8 mouse cellular contexts compared by ENCODE assay signal in genomic region chr12:105685001-105685691, GRCm38 (mm10). TPM values are rescaled to one million over a fixed set of nuclear protein-coding genes. Genes with fewer than 3 reads are reported as not detected.
A peak's percentile ranks its signal among the peaks of the same experiment; 100 is the strongest.
DNase-seq lines count a peak whose midpoint lies in the region; ATAC-seq lines count a peak whose summit lies in the region.

Gene Atg2b, minus strand, starts transcription at chr12:105685211.

- peak within 1 kb of the TSS; percentile 69 for H3K4me2 ChIP-seq in intestine, embryonic 14.5 days (ENCODE audit: low read length)

- H3K4me1 ChIP-seq in intestine, embryonic 14.5 days (replicated peaks; ENCODE audit: control insufficient read depth, insufficient read depth, low read length), result peaks cover 15% of the 10 kb centered on the region

- intact Hi-C loops in left cerebral cortex, postnatal 14 days (cut with DNase I), result no loop called here

- peak; percentile 91 to 94 for DNase-seq in adrenal gland, adult 18-20 months (ENCODE audit: low spot score in 2 of 2)
- DNase-seq in embryo, embryonic 11 days, result peak; percentile 100
- DNase-seq in gastrocnemius, postnatal 25 days, result peak; percentile 93
- DNase-seq in intestine, embryonic 14.5 days (ENCODE audit: low spot score), result peak; percentile 99
- peak; percentile 97 for DNase-seq in left cerebral cortex, postnatal 14 days (ENCODE audit: low spot score in 2 of 2)
- peak; percentile 98 for DNase-seq in mesoderm, embryonic 11.5 days (ENCODE audit: low read depth, low spot score)
- peak; percentile 94 to 96 for DNase-seq in right cerebral cortex, postnatal 36 days (ENCODE audit: low spot score in 2 of 2)
- peak; percentile 96 for DNase-seq in yolk sac, embryonic 10.5 days (ENCODE audit: low spot score)

- H3K27me3 ChIP-seq in intestine, embryonic 14.5 days (replicated peaks; ENCODE audit: control insufficient read depth, insufficient read depth, low read length), result no peaks in the 10 kb centered on the region

- no peaks in the 10 kb centered on the region for H3K9me3 ChIP-seq in intestine, embryonic 14.5 days (ENCODE audit: control insufficient read depth, low read length)

- peak; percentile 90 for ATAC-seq in intestine, embryonic 14.5 days (replicated peaks; ENCODE audit: low FRiP score, low TSS enrichment, low read depth)

- peak within 1 kb of the TSS; percentile 87 for H3K27ac ChIP-seq in intestine, embryonic 14.5 days (ENCODE audit: low read depth)

- H3K4me3 ChIP-seq in intestine, embryonic 14.5 days (ENCODE audit: low read depth, low read length), result peak within 1 kb of the TSS; percentile 99

- H3K9ac ChIP-seq in intestine, embryonic 14.5 days (ENCODE audit: low read length), result peak within 1 kb of the TSS; percentile 83

- 1% methylated on average over 72 of the region's 73 CpGs for WGBS in intestine, embryonic 14.5 days

- peaks cover 10% of the 10 kb centered on the region; the same call in 1 of the 2 replicates for H3K36me3 ChIP-seq in intestine, embryonic 14.5 days (ENCODE audit: control insufficient read depth, insufficient read depth, low read length)

RNA-seq across cellular contexts. Expression of gene Atg2b, which starts in this region (rescaled TPM):
- total RNA-seq in adrenal gland, adult 18-20 months (2021), result 10 to 100 TPM; 27.2 to 29.0 TPM
- 10 to 100 TPM; 13.4 to 15.1 TPM for total RNA-seq in gastrocnemius, postnatal 25 days (2021)
- 17.8 and 19.8 TPM in 2 replicates for polyA plus RNA-seq in intestine, embryonic 14.5 days (2014; fragmentation: Nextera tagmentation; extraction: Ambion mirVana)
- 10 to 100 TPM; 44.5 to 44.8 TPM for total RNA-seq in left cerebral cortex, postnatal 14 days (2021)

Comparison
In these comparisons a context has a peak if more than half of its experiments do, and no peak if none do; other contexts are left out.
1. Peak in every context shown above with its lines: DNase-seq, ATAC-seq, H3K4me3 ChIP-seq and H3K27ac ChIP-seq.